Mouse (Mus musculus) lung, adult 18-20 months (tissue): ENCODE measurements around the gene Snapc2.
A peak's percentile ranks its signal among the peaks of the same experiment; 100 is the strongest.

ENCODE experiments used
- DNase-seq, 2 experiments: peaks; one replicate each; pipeline ENCODE4 v3.0.0; 2022; ENCODE audit warnings: mixed read lengths in 2 of 2

Gene Snapc2

GRCm38 (mm10) chr8:4252934-4253841 is at the start of gene Snapc2:
Gene Snapc2 (plus strand): TSS chr8:4253080.
- DNase-seq: peak; percentile 95 to 97

- DNase-seq: no peak
These were observed 47.4 kb upstream of the Snapc2 start for GRCm38 (mm10) chr8:4205246-4206123.

GRCm38 (mm10) chr8:4206182-4207015 is 46.5 kb upstream of the Snapc2 start:
- DNase-seq: peak; percentile 29 to 33

- DNase-seq: no peak
These were observed 45.9 kb upstream of the Snapc2 start for GRCm38 (mm10) chr8:4207016-4207350.

- DNase-seq: no peak
These were observed 41.8 kb upstream of the Snapc2 start for GRCm38 (mm10) chr8:4211097-4211496.

- no peak for DNase-seq
These were observed 40.1 kb upstream of the Snapc2 start for GRCm38 (mm10) chr8:4212809-4213209.

- peak; percentile 85 to 88 for DNase-seq
These were observed 39.5 kb upstream of the Snapc2 start for GRCm38 (mm10) chr8:4213210-4214005.

GRCm38 (mm10) chr8:4214006-4214980 is 38.6 kb upstream of the Snapc2 start:
- DNase-seq: peak; percentile 90 to 93

- no peak for DNase-seq
These were observed 36.6 kb upstream of the Snapc2 start for GRCm38 (mm10) chr8:4216296-4216695.

- peak in 1 of 2 experiments; percentile 47 for DNase-seq
These were observed 35.9 kb upstream of the Snapc2 start, which contains the start of gene Prr36 for GRCm38 (mm10) chr8:4216791-4217621. Gene Prr36 (minus strand): TSS chr8:4217459.

GRCm38 (mm10) chr8:4219617-4220016 is 33.3 kb upstream of the Snapc2 start:
- no peak for DNase-seq

GRCm38 (mm10) chr8:4222059-4222458 is 30.8 kb upstream of the Snapc2 start:
- DNase-seq: no peak

GRCm38 (mm10) chr8:4226323-4226722 is 26.6 kb upstream of the Snapc2 start:
- no peak for DNase-seq

GRCm38 (mm10) chr8:4226739-4227347 is 26.0 kb upstream of the Snapc2 start, which contains the start of gene Lrrc8e:
Gene Lrrc8e (plus strand): TSS chr8:4226827.
- DNase-seq: peak; percentile 39 to 60

GRCm38 (mm10) chr8:4227919-4228318 is 25.0 kb upstream of the Snapc2 start:
- no peak for DNase-seq

- no peak for DNase-seq
These were observed 23.1 kb upstream of the Snapc2 start for GRCm38 (mm10) chr8:4229784-4230183.

- peak; percentile 76 to 86 for DNase-seq
These were observed 22.1 kb upstream of the Snapc2 start for GRCm38 (mm10) chr8:4230612-4231351.

GRCm38 (mm10) chr8:4237814-4238433 is 15.0 kb upstream of the Snapc2 start:
- DNase-seq: peak in 1 of 2 experiments; percentile 24
